Mouse (Mus musculus) lung, postnatal 0 days (tissue): Measurements from ENCODE around the gene Pik3c2a.

Experiments
- CTCF ChIP-seq: IDR thresholded peaks from 2 replicates; pipeline ENCODE4 v1.5.1; 2016; ENCODE audit warnings: antibody characterized with exemption, mild to moderate bottlenecking
- EP300 ChIP-seq: IDR thresholded peaks from 2 replicates; pipeline ENCODE4 v1.6.1; 2016; ENCODE audit warnings: antibody characterized with exemption, mild to moderate bottlenecking, control low read depth

- TF ChIP-seq CTCF, result no peak
- no peak for TF ChIP-seq EP300
These were observed 133.8 kb downstream of the Pik3c2a start for GRCm38 (mm10) chr7:116309456-116309855.
